Mouse (Mus musculus) embryo, embryonic 10 days (tissue): Measurements from ENCODE around the gene Grhpr.
"Not testable (repeated sequence)": the region's sequence is repeated elsewhere in the genome, so short reads cannot be mapped to it uniquely, and the experiment has no call there.

Source experiments
- DNase-seq: peaks from one replicate; pipeline ENCODE4 v3.0.0-alpha.2; 2015; ENCODE audit warnings: low spot score

The Grhpr gene

DNA sequence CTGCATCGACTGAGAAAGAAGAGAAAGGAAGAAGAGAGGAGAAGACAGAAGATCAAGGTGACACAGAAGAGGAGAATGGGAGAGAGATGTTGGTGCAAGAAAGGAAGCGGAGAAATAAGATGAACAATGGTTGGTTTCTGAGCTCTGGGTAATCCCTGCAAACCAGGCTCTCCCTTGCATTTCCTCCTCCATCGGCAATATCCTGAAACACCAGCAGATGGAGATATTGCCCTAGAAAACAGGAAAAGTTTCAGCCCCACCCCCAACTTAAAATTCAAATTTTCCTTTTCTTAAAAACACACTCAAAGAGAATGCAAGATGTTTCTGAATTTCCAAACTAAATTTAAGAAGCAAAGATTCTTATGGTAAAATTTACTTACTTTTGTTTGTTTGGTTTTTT, 34.4 kb downstream of the Grhpr start:
- peak; percentile 50 for DNase-seq

GRCm38 (mm10) chr4:45018452-45018980, 37.3 kb downstream of the Grhpr start, which contains the start of gene Polr1e:
Polr1e (plus strand) TSS chr4:45018583.
- peak; percentile 99 for DNase-seq

DNA sequence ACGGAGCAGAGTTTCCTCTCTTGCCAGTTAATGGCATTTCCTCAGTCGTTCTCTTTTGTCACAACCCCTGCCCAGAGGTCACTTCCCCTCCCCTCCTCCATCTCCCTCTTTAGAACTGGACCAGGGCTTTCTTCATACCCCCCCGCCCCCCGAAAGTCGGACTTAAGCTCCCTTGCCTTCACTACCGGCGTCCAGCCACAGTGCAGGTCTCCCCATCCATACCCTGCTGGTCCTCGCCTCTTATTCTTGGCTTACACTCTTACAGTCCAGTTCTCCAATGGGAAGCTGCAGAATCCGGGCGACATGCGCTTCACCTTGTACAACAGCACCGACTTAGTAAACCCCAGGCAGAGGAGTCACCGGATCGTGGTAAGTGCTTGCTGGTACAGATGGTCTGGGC, 37.8 kb downstream of the Grhpr start:
- no peak for DNase-seq

DNA sequence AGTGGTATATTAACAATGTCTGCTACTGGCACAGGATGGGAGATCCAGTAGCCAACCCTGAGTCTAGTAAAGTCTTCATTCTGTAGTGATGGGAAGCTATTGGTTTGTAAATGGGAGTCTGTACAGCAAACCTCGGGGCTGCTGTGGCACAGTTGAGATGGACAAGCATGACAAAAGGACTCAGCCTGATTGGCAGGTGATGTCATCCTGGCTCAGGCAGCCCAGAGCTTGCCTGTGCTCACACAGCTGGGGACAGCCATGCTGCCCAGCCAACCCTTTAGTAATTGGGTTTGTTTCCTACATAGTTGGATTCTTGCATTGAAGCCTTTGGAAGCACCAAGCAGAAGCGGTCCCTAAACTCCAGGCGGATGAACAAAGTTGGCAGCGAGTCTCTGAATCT, 45.3 kb downstream of the Grhpr start:
- no peak for DNase-seq

GRCm38 (mm10) chr4:45032586-45032985, 51.4 kb downstream of the Grhpr start:
- DNase-seq, result no peak

- DNase-seq, result peak; percentile 20
These were observed 53.8 kb downstream of the Grhpr start for GRCm38 (mm10) chr4:45034693-45035628.

GRCm38 (mm10) chr4:45036048-45036447, 54.9 kb downstream of the Grhpr start:
- no peak for DNase-seq

DNA sequence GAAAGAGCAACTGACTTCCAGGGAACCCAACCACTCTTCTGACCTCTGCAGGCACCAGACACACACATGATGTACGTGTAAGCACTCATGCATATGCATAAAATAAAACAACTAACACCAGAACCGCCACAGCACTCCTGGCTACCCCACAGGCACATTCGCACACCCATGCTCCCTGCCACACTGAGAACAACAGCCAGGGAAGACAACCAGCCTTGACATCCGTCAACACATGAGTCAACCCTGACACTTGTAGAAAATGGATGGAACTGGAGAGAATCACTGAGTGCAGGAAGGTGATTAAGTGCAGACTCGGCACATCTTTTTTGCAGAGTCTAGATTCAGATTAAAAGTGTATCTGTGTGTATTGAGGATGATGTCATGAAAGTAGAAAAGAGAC, 55.4 kb downstream of the Grhpr start:
- DNase-seq, result no peak

DNA sequence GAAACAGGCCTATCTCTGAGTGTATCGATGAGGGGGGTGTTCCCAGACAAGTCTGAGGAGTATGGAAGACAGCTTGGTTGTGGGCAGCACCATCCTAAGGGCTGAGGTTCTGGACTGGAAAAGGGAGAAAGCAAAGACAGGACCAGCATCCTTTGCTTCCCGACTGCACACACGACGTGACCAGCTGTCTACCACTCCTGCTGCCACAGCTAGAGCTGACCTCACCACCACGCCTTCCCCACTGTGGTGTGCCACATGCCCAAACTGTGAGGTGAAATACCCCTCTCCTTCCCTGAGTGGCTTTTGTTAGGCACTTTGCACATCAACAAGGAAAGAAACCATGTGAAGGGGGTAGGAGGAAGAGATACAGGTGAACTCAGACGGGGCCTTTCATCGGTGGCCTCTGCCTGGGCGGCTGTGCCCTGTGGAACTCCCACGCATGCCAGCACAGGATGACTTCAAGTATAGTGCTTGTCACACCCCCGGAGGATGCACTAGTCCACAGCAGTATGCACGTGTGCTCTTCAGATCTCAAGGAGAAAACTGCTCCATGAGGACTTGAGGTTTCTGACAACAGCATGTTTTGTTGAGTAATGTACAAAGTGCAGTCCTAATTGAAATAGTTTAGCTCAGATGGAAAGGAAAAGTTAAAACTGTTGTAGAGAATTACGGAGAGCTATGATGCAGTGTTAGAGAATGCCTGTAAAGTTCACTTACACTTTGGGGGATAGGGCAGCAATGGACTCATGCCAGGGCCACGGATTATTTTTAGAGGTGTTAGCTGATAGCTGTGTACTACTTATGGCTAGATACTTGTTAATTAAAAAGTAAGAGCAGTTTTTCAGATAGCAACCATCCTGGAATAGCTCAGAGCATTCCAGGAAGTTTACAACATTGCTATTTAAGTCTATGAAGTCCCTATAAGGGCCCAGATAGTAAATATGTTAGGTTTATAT, 56.5 kb downstream of the Grhpr start:
- DNase-seq, result no peak

GRCm38 (mm10) chr4:45038879-45039278, 57.7 kb downstream of the Grhpr start:
- not testable (repeated sequence) for DNase-seq

DNA sequence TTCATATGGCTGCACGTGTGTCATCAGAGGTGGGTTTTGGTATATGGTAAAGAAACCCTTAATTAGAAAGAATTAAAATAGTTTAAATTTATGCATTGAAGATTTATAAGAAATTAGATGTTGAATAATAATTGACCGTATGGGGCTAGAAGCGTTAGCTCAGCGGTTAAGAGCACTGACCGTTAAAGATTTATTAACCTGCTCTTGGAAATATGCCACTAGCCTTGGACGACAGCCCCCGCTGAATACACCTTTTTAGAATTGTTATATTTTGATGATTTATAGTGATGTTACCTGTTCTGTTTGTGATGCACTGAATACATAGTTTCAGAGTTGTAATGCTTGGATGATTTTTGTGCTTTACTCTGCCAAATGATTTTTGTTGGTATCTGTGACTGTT, 58.4 kb downstream of the Grhpr start:
- not testable (repeated sequence) for DNase-seq
